Mouse (Mus musculus) stomach, embryonic 16.5 days (tissue): ENCODE results near the gene Tbc1d5. TPM values are rescaled to one million over a fixed set of nuclear protein-coding genes. Genes with fewer than 3 reads are reported as not detected.

Experiments
- ATAC-seq: fragments of 200-750 bp; cut with Nextera tagmentation; 2 replicates; pipeline ENCODE4 v1.8.0; 2017; ENCODE audit warnings: moderate number of reproducible peaks, moderate TSS enrichment; ENCODE audit not compliant: insufficient read depth, low FRiP score
- H3K27ac ChIP-seq: fragments of 300-500 bp; sonication (generic); 2 replicates; pipeline ENCODE4 v1.5.1; 2014; ENCODE audit warnings: low read length
- H3K27me3 ChIP-seq: fragments of 300-500 bp; sonication (generic); 2 replicates; pipeline ENCODE4 v1.6.1; 2014; ENCODE audit warnings: low read length, control low read depth, mixed read lengths; ENCODE audit not compliant: control insufficient read depth, insufficient read depth
- H3K36me3 ChIP-seq: fragments of 300-500 bp; sonication (generic); 2 replicates; pipeline ENCODE4 v1.6.1; 2014; ENCODE audit warnings: low read length; ENCODE audit not compliant: control insufficient read depth, insufficient read depth
- H3K4me1 ChIP-seq: fragments of 300-500 bp; sonication (generic); 2 replicates; pipeline ENCODE4 v1.6.1; 2014; ENCODE audit warnings: low read length, control low read depth, mixed read lengths; ENCODE audit not compliant: control insufficient read depth, insufficient read depth
- H3K4me2 ChIP-seq: fragments of 300-500 bp; sonication (generic); 2 replicates; pipeline ENCODE4 v1.6.1; 2014; ENCODE audit warnings: low read depth, low read length, mixed read lengths
- H3K4me3 ChIP-seq: fragments of 300-500 bp; sonication (generic); replicated peaks from 2 replicates; pipeline ENCODE4 v1.5.1; 2014; ENCODE audit warnings: mild to moderate bottlenecking, low read length
- H3K9ac ChIP-seq: fragments of 300-500 bp; sonication (generic); 2 replicates; pipeline ENCODE4 v1.6.1; 2014; ENCODE audit warnings: low read length
- H3K9me3 ChIP-seq: fragments of 300-500 bp; sonication (generic); replicated peaks from 2 replicates; pipeline ENCODE4 v1.6.1; 2016; ENCODE audit warnings: low read length, control low read depth; ENCODE audit not compliant: control insufficient read depth
- WGBS: fragments of 180-500 bp; shearing (Covaris S2); extraction: QIAGEN DNeasy Blood & Tissue Kit; methylation state at CpG from one replicate; pipeline ENCODE4 v1.1.7; 2014; 5-methylcytosine and 5-hydroxymethylcytosine counted together
- polyA plus RNA-seq: library from polyadenylated mRNA; unstranded; fragments of >200 nt; fragmentation: Nextera tagmentation; extraction: Ambion mirVana; gene quantifications from 2 replicates; pipeline ENCODE4 v1.2.1, GENCODE M21; 2015

Tbc1d5 gene
- polyA plus RNA-seq, 1 experiment from 2014 or later = 13.3 TPM

DNA sequence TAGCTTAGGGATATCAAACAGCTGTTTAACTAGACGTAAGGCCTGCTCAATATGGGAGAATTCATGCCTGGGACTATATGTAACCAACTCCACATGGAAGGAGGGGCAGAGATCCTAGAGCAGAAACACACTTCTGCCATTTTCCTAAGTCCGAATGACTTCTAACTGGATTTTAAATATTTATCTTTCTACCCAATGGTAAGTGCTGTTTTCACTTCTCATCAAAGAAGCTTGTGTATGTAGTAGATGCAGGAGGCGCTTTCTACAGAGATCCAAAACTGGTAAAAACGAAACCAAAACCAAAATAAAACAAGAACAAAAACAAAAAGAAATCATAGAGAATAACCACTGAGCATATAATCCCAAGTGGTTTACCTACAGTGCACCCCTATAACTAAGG is 299.2 kb downstream of the Tbc1d5 start:
- no peak overlapping the region for H3K4me2 ChIP-seq
- no peaks in the 10 kb centered on the region for H3K36me3 ChIP-seq
- no peak overlapping the region for H3K4me3 ChIP-seq
- no peaks in the 10 kb centered on the region for H3K27me3 ChIP-seq
- WGBS = 76% methylated on average over 4 of the region's 4 CpGs
- H3K27ac ChIP-seq = no peak overlapping the region
- no peaks in the 10 kb centered on the region for H3K4me1 ChIP-seq
- ATAC-seq = no peak
- no peaks in the 10 kb centered on the region for H3K9me3 ChIP-seq
- no peak overlapping the region for H3K9ac ChIP-seq

DNA sequence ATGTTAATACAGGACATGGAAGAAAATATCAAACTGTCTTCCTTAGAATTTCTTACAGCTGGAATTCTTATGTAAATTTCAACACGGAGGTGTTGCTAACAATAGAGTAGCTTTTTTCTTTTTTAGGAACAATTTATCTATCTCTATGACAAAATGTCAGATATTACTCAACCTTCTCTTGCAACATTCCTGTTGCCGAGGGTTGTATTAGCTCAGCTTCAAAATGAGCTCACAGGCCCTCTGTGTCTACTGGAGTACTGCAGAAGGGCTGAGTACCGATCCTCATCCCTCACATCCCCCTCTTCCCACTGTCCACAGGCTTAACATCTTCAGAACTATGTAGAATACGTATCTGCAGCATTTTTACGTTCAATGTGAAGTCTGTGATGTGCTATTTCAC is 302.7 kb downstream of the Tbc1d5 start:
- Histone ChIP-seq H3K9ac (no peak overlapping the region), H3K27ac (no peak overlapping the region), H3K4me3 (no peak overlapping the region), H3K27me3 (no peaks in the 10 kb centered on the region), H3K4me2 (no peak overlapping the region), H3K4me1 (no peaks in the 10 kb centered on the region), H3K9me3 (no peaks in the 10 kb centered on the region), H3K36me3 (no peaks in the 10 kb centered on the region)
- WGBS = 78% methylated on average over 5 of the region's 5 CpGs
- no peak for ATAC-seq

DNA sequence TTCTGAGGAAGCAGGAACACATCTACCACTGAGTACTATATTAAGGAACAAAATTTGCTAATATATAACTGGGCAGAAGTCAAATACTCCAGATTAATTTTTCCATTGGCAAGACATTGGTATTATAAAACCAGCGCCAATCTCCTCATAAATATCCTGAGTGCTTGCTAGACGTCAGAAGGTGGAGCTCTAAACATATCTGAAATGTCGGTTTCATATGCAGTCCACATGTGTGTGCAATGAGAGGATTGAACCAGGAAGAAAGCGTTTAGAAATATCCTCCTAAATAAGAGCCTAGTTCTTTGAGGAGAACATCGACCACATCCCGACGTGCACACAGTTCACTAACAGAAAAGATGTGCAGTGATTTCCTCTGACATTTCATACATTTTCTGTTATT is 305.1 kb downstream of the Tbc1d5 start:
- Histone ChIP-seq H3K9ac (no peak overlapping the region), H3K27ac (no peak overlapping the region), H3K9me3 (no peaks in the 10 kb centered on the region), H3K4me2 (no peak overlapping the region), H3K4me1 (no peaks in the 10 kb centered on the region), H3K36me3 (no peaks in the 10 kb centered on the region), H3K4me3 (no peak overlapping the region), H3K27me3 (no peaks in the 10 kb centered on the region)
- 74% methylated on average over 7 of the region's 7 CpGs for WGBS
- no peak for ATAC-seq

DNA sequence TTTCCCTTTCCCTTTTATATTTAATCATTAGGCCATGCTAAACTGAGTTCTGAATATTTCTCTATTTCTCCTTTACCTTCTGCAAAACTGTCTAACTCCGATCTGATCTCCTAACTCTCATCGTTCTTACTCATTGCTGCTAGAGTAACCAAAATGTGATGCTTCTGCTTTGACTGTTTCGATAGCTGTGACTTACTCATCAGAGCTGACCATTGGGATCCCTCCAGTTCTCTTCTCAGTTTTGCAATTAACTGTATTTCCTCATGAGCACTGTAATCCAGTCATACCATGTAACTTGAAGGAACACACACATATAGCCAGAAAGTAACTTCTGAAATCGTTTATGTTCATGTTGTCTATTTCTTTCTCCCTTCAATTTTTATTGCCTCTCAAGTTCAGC is 306.6 kb downstream of the Tbc1d5 start:
- 82% methylated on average over 4 of the region's 4 CpGs for WGBS
- H3K4me2 ChIP-seq = no peak overlapping the region
- H3K36me3 ChIP-seq = no peaks in the 10 kb centered on the region
- no peaks in the 10 kb centered on the region for H3K4me1 ChIP-seq
- no peaks in the 10 kb centered on the region for H3K9me3 ChIP-seq
- no peak overlapping the region for H3K4me3 ChIP-seq
- H3K27ac ChIP-seq = no peak overlapping the region
- no peak for ATAC-seq
- H3K27me3 ChIP-seq = no peaks in the 10 kb centered on the region
- no peak overlapping the region for H3K9ac ChIP-seq

DNA sequence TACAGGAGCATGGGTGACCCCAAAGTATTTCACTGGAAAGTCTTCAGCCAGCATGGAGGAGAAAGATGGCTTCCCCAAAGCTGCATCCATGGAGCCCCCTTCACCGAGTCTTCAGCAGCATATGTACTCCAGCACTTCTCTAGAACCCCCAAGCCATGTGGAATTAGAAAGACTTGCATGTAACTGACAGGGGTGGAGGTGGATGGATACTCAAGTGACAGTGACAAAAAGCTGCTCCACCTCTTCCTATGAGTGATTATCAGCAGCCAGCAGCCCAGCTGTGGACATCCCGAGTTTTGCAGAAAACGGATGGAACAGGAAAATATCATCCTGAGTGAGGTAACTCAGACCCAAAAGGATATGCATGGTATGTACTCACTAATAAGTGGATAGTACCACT is 311.9 kb downstream of the Tbc1d5 start:
- H3K4me3 ChIP-seq = no peak overlapping the region
- no peak overlapping the region for H3K9ac ChIP-seq
- no peak for ATAC-seq
- H3K36me3 ChIP-seq = no peaks in the 10 kb centered on the region
- 81% methylated on average over 3 of the region's 3 CpGs for WGBS
- no peaks in the 10 kb centered on the region for H3K27me3 ChIP-seq
- H3K4me2 ChIP-seq = no peak overlapping the region
- H3K9me3 ChIP-seq = no peaks in the 10 kb centered on the region
- H3K4me1 ChIP-seq = no peaks in the 10 kb centered on the region
- no peak overlapping the region for H3K27ac ChIP-seq

DNA sequence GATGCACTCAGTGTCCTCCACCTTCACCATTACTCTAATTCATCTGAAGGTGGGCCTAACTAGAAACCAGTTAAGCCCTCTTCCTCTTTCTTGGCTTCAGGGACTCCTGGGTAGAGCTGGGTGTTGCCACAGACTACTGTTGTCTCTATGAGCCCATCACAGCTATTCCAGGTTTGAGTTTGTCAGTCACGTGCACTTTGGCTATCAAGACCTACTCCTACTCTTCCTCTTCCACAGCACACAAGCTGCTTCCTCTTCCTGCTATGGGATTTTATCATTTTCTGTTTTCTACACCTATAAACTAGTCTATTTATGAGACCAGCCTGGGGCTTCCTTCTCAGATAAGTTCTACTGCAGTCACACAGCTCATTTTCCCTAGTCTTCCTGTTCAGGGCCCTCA is 314.4 kb downstream of the Tbc1d5 start:
- Histone ChIP-seq H3K4me3 (no peak overlapping the region), H3K27me3 (no peaks in the 10 kb centered on the region), H3K4me1 (no peaks in the 10 kb centered on the region), H3K4me2 (no peak overlapping the region), H3K9ac (no peak overlapping the region), H3K9me3 (no peaks in the 10 kb centered on the region), H3K27ac (no peak overlapping the region), H3K36me3 (no peaks in the 10 kb centered on the region)
- ATAC-seq = no peak
- WGBS = 77% methylated on average over 1 of the region's 1 CpGs

DNA sequence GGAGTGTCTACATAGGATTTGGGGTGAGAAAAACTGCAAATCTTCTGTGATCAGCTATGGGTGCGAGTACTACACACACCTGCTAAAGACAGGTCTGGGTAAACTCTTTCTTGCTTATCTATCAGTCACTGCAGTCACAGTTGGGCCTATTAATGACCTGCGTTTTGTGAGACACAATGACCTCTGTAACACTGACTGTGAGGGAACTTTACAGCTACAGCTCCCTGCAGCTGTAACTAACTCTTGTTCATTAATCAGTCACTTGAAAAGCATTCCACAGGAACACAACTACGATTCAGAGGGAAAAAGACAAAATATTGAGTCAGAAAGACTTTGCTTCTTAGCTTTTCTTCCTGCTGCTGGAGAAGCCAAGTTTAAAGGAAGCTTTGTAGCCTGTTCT is 325.9 kb downstream of the Tbc1d5 start:
- no peak overlapping the region for H3K4me3 ChIP-seq
- no peaks in the 10 kb centered on the region for H3K9me3 ChIP-seq
- H3K4me1 ChIP-seq = no peaks in the 10 kb centered on the region
- no peak overlapping the region for H3K27ac ChIP-seq
- WGBS = 25% methylated on average over 3 of the region's 3 CpGs
- H3K27me3 ChIP-seq = no peaks in the 10 kb centered on the region
- H3K36me3 ChIP-seq = no peaks in the 10 kb centered on the region
- no peak overlapping the region for H3K4me2 ChIP-seq
- H3K9ac ChIP-seq = no peak overlapping the region
- no peak for ATAC-seq

DNA sequence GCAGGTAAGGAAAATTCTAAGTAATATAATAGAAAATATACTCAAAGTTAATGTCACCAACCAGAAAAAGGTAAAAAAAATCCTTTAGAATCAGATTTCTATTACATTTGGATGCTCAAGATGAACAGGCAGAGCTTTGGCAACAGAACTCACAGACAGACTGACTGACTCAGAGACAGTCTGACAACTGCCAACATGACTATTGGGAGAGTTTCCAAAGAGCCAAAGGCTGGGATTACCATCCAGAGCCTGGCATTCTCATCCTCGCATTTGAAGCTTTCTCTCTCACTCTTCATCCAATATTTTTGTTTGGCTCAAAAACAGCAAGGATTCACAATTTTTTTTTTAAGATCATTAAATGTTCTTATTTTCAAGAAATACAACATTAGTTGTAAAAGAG is 327.8 kb downstream of the Tbc1d5 start:
- Histone ChIP-seq H3K4me2 (no peak overlapping the region), H3K27me3 (no peaks in the 10 kb centered on the region), H3K4me1 (no peaks in the 10 kb centered on the region), H3K27ac (no peak overlapping the region), H3K4me3 (no peak overlapping the region), H3K9me3 (no peaks in the 10 kb centered on the region), H3K9ac (no peak overlapping the region), H3K36me3 (no peaks in the 10 kb centered on the region)
- 77% methylated on average over 1 of the region's 1 CpGs for whole genome bisulfite sequencing
- ATAC-seq = no peak

DNA sequence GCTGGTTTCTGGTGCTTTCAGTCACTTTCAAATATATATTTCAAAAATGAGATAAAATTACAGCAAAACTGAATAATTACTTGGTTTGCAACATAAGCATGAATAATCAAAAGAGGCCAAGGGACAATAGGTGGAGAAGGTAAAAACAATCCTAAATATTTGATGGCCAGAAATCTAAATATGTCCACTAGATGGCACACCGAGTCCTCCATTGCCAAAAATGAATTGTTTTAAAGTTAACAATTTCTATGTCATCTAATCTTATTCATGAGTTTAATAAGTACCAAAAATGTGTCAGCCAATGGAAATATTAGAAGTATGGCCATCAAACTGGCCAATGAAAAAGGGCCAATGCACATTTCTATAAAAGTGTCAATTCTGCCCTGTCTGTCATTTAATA is 365.1 kb downstream of the Tbc1d5 start:
- ATAC-seq = no peak

DNA sequence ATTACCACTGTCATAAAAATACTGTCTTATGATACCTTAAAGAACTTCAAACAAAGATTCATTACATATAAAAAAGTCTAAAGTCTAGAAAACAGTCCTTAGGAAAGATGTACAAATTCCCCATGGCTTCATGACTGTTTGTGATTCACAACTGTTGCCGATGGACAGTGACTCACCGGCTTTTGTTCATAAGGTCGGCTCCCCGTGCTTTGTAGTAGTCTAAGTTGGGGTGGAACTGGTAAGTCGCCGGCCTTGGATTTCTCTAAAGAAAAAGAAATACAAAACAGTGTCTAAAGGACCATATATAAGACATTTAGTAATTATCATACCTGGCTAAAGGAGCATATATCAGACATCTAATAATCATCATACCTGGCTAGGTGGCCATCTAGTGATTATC is 365.6 kb downstream of the Tbc1d5 start:
- H3K4me2 ChIP-seq = no peak overlapping the region
- no peak overlapping the region for H3K4me3 ChIP-seq
- H3K36me3 ChIP-seq = no peaks in the 10 kb centered on the region
- H3K4me1 ChIP-seq = no peaks in the 10 kb centered on the region
- no peaks in the 10 kb centered on the region for H3K9me3 ChIP-seq
- no peak overlapping the region for H3K9ac ChIP-seq
- no peak for ATAC-seq
- no peaks in the 10 kb centered on the region for H3K27me3 ChIP-seq
- WGBS = 90% methylated on average over 6 of the region's 6 CpGs
- H3K27ac ChIP-seq = no peak overlapping the region

More for the DNA sequence above, 365.1 kb downstream of the Tbc1d5 start:
- H3K4me2 ChIP-seq = no peak overlapping the region
- H3K27ac ChIP-seq = no peak overlapping the region
- H3K36me3 ChIP-seq = no peaks in the 10 kb centered on the region
- no peak overlapping the region for H3K9ac ChIP-seq
- H3K27me3 ChIP-seq = no peaks in the 10 kb centered on the region
- WGBS = 42% methylated on average over 1 of the region's 1 CpGs
- H3K4me1 ChIP-seq = no peaks in the 10 kb centered on the region
- no peak overlapping the region for H3K4me3 ChIP-seq
- no peaks in the 10 kb centered on the region for H3K9me3 ChIP-seq
